Mouse (Mus musculus) forebrain, embryonic 16.5 days (tissue): ENCODE measurements at regions not wholly inside any gene's neighbourhood (a gene's known extent, or its start where the extent isn't known, plus 50 kb on each side); places are given as distances from the start of the nearest gene placed in this dataset.

Experiments
- ATAC-seq: fragments of 200-750 bp; cut with Nextera tagmentation; 2 replicates; pipeline ENCODE4 v1.8.0; 2017; ENCODE audit warnings: mild to moderate bottlenecking, moderate library complexity
- H3K27ac ChIP-seq: fragments of 300-500 bp; sonication (generic); 2 replicates; pipeline ENCODE4 v1.5.1; 2014; ENCODE audit warnings: low read length, control low read depth
- H3K27me3 ChIP-seq: fragments of 300-500 bp; sonication (generic); replicated peaks from 2 replicates; pipeline ENCODE4 v1.6.1; 2014; ENCODE audit warnings: low read length; ENCODE audit not compliant: control insufficient read depth, insufficient read depth
- H3K36me3 ChIP-seq: fragments of 300-500 bp; sonication (generic); 2 replicates; pipeline ENCODE4 v1.6.1; 2014; ENCODE audit not compliant: control insufficient read depth, insufficient read depth
- H3K4me1 ChIP-seq: fragments of 300-500 bp; sonication (generic); replicated peaks from 2 replicates; pipeline ENCODE4 v1.6.1; 2014; ENCODE audit warnings: low read length; ENCODE audit not compliant: control insufficient read depth, insufficient read depth
- H3K4me2 ChIP-seq: fragments of 300-500 bp; sonication (generic); 2 replicates; pipeline ENCODE4 v1.6.1; 2014; ENCODE audit warnings: mild to moderate bottlenecking, low read length, control low read depth
- H3K4me3 ChIP-seq: fragments of 300-500 bp; sonication (generic); replicated peaks from 2 replicates; pipeline ENCODE4 v1.5.1; 2014; ENCODE audit warnings: mild to moderate bottlenecking, low read length, control low read depth
- H3K9ac ChIP-seq: fragments of 300-500 bp; sonication (generic); replicated peaks from 2 replicates; pipeline ENCODE4 v1.6.1; 2014; ENCODE audit warnings: low read depth, low read length, control low read depth
- H3K9me3 ChIP-seq: fragments of 300-500 bp; sonication (generic); 2 replicates; pipeline ENCODE4 v1.6.1; 2016; ENCODE audit warnings: low read length; ENCODE audit not compliant: control insufficient read depth
- WGBS: fragments of 180-500 bp; shearing (Covaris S2); extraction: QIAGEN DNeasy Blood & Tissue Kit; methylation state at CpG from one replicate; pipeline ENCODE4 v1.1.7; 2014; 5-methylcytosine and 5-hydroxymethylcytosine counted together

- no peaks in the 10 kb centered on the region for H3K9me3 ChIP-seq
- H3K36me3 ChIP-seq: no peaks in the 10 kb centered on the region
- 90% methylated on average over 3 of the region's 3 CpGs for WGBS
- H3K9ac ChIP-seq: no peak overlapping the region
- no peak overlapping the region for H3K4me3 ChIP-seq
- H3K27me3 ChIP-seq: no peaks in the 10 kb centered on the region
- H3K4me1 ChIP-seq: 0 out of 2 replicates have a peak, but pooled peaks cover 3% of the 10 kb centered on the region
- H3K27ac ChIP-seq: no peak overlapping the region
- no peak for ATAC-seq
- no peak overlapping the region for H3K4me2 ChIP-seq
Observed at GRCm38 (mm10) chr3:70196671-70197070, 189.3 kb downstream of the Otol1 start.

DNA sequence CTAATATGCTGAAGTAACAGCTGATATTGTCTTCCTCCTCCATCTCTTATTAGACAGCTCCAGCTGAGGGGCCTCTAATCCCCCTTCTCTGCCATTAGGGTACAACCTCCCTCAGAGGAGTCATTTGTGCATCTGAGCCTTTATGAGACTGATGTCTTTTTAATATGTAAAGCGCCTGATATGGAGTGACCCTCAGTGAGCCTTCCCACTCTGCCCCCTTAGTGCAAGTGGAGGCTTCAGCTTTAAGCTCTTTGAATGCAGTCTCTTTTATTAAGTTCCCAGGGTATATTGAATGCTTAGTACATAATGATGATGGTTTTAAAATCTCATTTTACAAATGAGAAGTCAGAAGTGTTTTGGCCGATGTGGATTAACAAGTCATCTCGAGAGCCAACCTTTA is 191.5 kb downstream of the Otol1 start:
- Histone ChIP-seq H3K9me3 (no peaks in the 10 kb centered on the region), H3K4me2 (no peak overlapping the region), H3K27me3 (no peaks in the 10 kb centered on the region), H3K9ac (no peak overlapping the region), H3K4me1 (0 out of 2 replicates have a peak, but pooled peaks cover 3% of the 10 kb centered on the region), H3K36me3 (no peaks in the 10 kb centered on the region), H3K4me3 (no peak overlapping the region), H3K27ac (no peak overlapping the region)
- WGBS: 62% methylated on average over 3 of the region's 3 CpGs
- ATAC-seq: no peak

- H3K27ac ChIP-seq: no peak overlapping the region
- H3K4me2 ChIP-seq: no peak overlapping the region
- ATAC-seq: no peak
- H3K9ac ChIP-seq: no peak overlapping the region
- H3K9me3 ChIP-seq: no peaks in the 10 kb centered on the region
- no peaks in the 10 kb centered on the region for H3K27me3 ChIP-seq
- H3K36me3 ChIP-seq: no peaks in the 10 kb centered on the region
- 58% methylated on average over 3 of the region's 3 CpGs for WGBS
- H3K4me3 ChIP-seq: no peak overlapping the region
- 0 out of 2 replicates have a peak, but pooled peaks cover 3% of the 10 kb centered on the region for H3K4me1 ChIP-seq
Observed at GRCm38 (mm10) chr3:70201334-70201943, 194.0 kb downstream of the Otol1 start.

- ATAC-seq: no peak
- H3K27me3 ChIP-seq: no peaks in the 10 kb centered on the region
- no peak overlapping the region for H3K27ac ChIP-seq
- H3K36me3 ChIP-seq: no peaks in the 10 kb centered on the region
- H3K4me3 ChIP-seq: no peak overlapping the region
- H3K9me3 ChIP-seq: no peaks in the 10 kb centered on the region
- no peak overlapping the region for H3K4me2 ChIP-seq
- H3K4me1 ChIP-seq: no peaks in the 10 kb centered on the region
- no peak overlapping the region for H3K9ac ChIP-seq
- WGBS: 89% methylated on average over 3 of the region's 3 CpGs
Observed at GRCm38 (mm10) chr3:70215195-70215594, 207.8 kb downstream of the Otol1 start.

- ATAC-seq: no peak
- no peak overlapping the region for H3K27ac ChIP-seq
- H3K27me3 ChIP-seq: no peaks in the 10 kb centered on the region
- H3K4me1 ChIP-seq: no peaks in the 10 kb centered on the region
- WGBS: 70% methylated on average over 1 of the region's 1 CpGs
- H3K9me3 ChIP-seq: no peaks in the 10 kb centered on the region
- H3K4me3 ChIP-seq: no peak overlapping the region
- no peak overlapping the region for H3K4me2 ChIP-seq
- H3K9ac ChIP-seq: no peak overlapping the region
- H3K36me3 ChIP-seq: no peaks in the 10 kb centered on the region
Observed at GRCm38 (mm10) chr3:70216096-70216495, 208.7 kb downstream of the Otol1 start.

DNA sequence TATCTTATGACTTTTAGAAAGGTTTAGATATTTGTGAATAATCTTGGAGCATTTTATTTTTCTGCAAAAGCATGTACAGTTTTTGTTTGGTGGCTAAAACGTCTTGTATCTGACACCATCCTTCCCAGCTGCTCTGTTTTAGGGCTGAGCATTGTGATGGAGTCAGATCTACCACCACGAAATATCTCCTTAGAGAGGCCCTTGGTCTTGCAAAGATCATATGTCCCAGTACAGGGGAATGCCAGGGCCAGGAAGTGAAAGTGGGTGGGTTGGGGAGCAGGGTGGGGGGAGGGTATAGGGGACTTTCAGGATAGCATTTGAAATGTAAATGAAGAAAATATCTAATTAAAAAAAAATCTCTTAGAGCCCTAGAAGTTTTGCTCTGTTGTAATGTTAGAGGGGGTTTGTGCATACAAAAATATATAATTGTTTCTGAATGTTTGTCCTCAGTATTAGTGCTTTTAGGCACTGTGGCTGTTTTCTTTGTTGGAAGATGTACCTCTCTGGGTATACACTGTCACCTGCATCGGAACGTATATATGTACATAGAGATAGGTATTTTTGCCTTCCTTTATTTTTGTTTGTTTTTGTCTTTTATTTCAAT is 211.4 kb downstream of the Otol1 start:
- H3K4me2 ChIP-seq: no peak overlapping the region
- no peaks in the 10 kb centered on the region for H3K36me3 ChIP-seq
- WGBS: 79% methylated on average over 4 of the region's 4 CpGs
- H3K9ac ChIP-seq: no peak overlapping the region
- no peak overlapping the region for H3K27ac ChIP-seq
- no peaks in the 10 kb centered on the region for H3K27me3 ChIP-seq
- ATAC-seq: no peak
- H3K9me3 ChIP-seq: no peaks in the 10 kb centered on the region
- H3K4me3 ChIP-seq: no peak overlapping the region
- H3K4me1 ChIP-seq: peaks cover 2% of the 10 kb centered on the region

DNA sequence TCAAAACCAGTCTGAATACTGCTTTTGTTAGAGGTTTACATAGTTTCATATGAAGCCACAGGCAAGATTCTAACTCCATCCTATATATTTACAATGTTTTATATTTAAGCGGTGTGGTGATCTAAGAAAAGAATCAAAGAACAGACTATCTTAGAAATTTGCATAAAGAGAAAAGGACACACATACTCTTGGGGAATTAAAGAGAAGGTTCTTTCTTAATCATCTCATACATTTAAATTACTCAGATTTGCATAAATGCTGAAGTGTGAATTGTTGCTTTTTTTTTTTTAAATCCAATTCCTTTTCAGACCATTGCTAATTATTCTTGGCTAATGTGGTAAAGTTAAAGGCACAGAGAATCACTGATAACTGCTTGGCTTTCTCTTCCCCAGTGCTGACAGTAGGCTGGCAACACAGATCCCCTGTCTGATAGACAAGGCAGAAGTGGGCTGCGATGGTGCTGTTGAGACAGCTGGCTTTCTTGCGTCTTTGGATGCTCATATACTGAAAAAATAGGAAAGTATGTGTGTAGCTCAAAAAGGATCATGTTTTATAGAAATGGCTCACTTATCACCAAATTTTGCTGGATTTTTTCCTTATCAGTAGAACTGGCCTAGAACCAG is 216.1 kb downstream of the Otol1 start:
- no peak overlapping the region for H3K4me3 ChIP-seq
- H3K27me3 ChIP-seq: no peaks in the 10 kb centered on the region
- H3K9ac ChIP-seq: no peak overlapping the region
- no peak overlapping the region for H3K4me2 ChIP-seq
- ATAC-seq: peak; percentile 93
- peaks cover 5% of the 10 kb centered on the region for H3K4me1 ChIP-seq
- H3K9me3 ChIP-seq: no peaks in the 10 kb centered on the region
- no peaks in the 10 kb centered on the region for H3K36me3 ChIP-seq
- WGBS: 8% methylated on average over 3 of the region's 3 CpGs
- peak overlapping the region; percentile 50; the same call in 1 of the 2 replicates for H3K27ac ChIP-seq

- WGBS: 81% methylated on average over 6 of the region's 6 CpGs
- Histone ChIP-seq H3K27me3 (no peaks in the 10 kb centered on the region), H3K36me3 (no peaks in the 10 kb centered on the region), H3K27ac (no peak overlapping the region; the same call in 1 of the 2 replicates), H3K4me1 (peaks cover 5% of the 10 kb centered on the region), H3K9me3 (no peaks in the 10 kb centered on the region), H3K4me2 (no peak overlapping the region), H3K9ac (no peak overlapping the region), H3K4me3 (no peak overlapping the region)
- peak; percentile 58 for ATAC-seq
Observed at GRCm38 (mm10) chr3:70224846-70225245, 217.4 kb downstream of the Otol1 start.

- Histone ChIP-seq H3K9ac (no peak overlapping the region), H3K27ac (no peak overlapping the region), H3K36me3 (no peaks in the 10 kb centered on the region), H3K4me2 (no peak overlapping the region), H3K27me3 (no peaks in the 10 kb centered on the region), H3K9me3 (no peaks in the 10 kb centered on the region), H3K4me3 (no peak overlapping the region), H3K4me1 (peaks cover 5% of the 10 kb centered on the region)
- 94% methylated on average over 3 of the region's 4 CpGs for WGBS
- no peak for ATAC-seq
Observed at GRCm38 (mm10) chr3:70227165-70227564, 219.8 kb downstream of the Otol1 start.
